Mouse (Mus musculus) embryonic fibroblast, embryonic 13.5 days (primary cell): Measurements from ENCODE around the gene Ikbip.

Source experiments
- CTCF ChIP-seq: IDR thresholded peaks from 2 replicates; pipeline ENCODE4 v1.5.1; 2011; ENCODE audit warnings: mild to moderate bottlenecking, control low read depth, low read length, moderate library complexity, borderline replicate concordance; ENCODE audit not compliant: insufficient read depth
- POLR2A ChIP-seq: IDR thresholded peaks from 2 replicates; pipeline ENCODE4 v1.6.1; 2011; ENCODE audit warnings: low read depth, mild to moderate bottlenecking, control low read depth, low read length, moderate library complexity

- no peak for TF ChIP-seq CTCF
- no peak for TF ChIP-seq POLR2A
Measured at GRCm38 (mm10) chr10:91076667-91077066, 6.1 kb upstream of the Ikbip start.
